27 mouse cellular contexts compared by ENCODE assay signal in genomic region chr10:53685806-53686205, GRCm38 (mm10). TPM values are rescaled to one million over a fixed set of nuclear protein-coding genes. Genes with fewer than 3 reads are reported as not detected.
DNase-seq lines count a peak whose midpoint lies in the region; ATAC-seq and TF ChIP-seq lines count a peak whose summit lies in the region.
"Had no signal": no experiment of that assay in that cellular context is flagged by ENCODE, and none has a peak within 500 bp of the region (broad histone marks: within the 10 kb centered on the region; RNA-seq: fewer than 3 reads in every experiment).

No protein-coding gene starts in this region.

- WGBS in kidney, embryonic 16.5 days: 49% methylated on average over 3 of the region's 3 CpGs
- 45% methylated on average over 3 of the region's 3 CpGs for WGBS in lung, embryonic 14.5 days

- no peaks in the 10 kb centered on the region for H3K9me3 ChIP-seq in kidney, embryonic 16.5 days (ENCODE audit: low read length)
- H3K9me3 ChIP-seq in lung, embryonic 14.5 days (ENCODE audit: low read depth, low read length): no peaks in the 10 kb centered on the region
- H3K9me3 ChIP-seq: embryonic facial prominence, embryonic 13.5 days; forebrain, embryonic 10.5 days; forebrain, embryonic 15.5 days; G1E; heart, embryonic 13.5 days; midbrain, embryonic 15.5 days; neural tube, embryonic 13.5 days had no signal

- no peak overlapping the region for H3K4me3 ChIP-seq in kidney, embryonic 16.5 days (ENCODE audit: low read length)
- H3K4me3 ChIP-seq in lung, embryonic 14.5 days (ENCODE audit: low read depth, low read length): no peak overlapping the region
- H3K4me3 ChIP-seq: embryonic facial prominence, embryonic 13.5 days; forebrain, embryonic 10.5 days; forebrain, embryonic 15.5 days; heart, embryonic 13.5 days; layer of hippocampus, adult 2 months; midbrain, embryonic 15.5 days; neural tube, embryonic 13.5 days had no signal

- DNase-seq in kidney, adult 8-10 months: peak; percentile 4 to 26
- peak; percentile 7 for DNase-seq in lung, embryonic 14.5 days
- no peak for DNase-seq in lung, postnatal 4 days
- DNase-seq in lung, postnatal 14 days: peak; percentile 15
- DNase-seq in neural tube, embryonic 10.5 days (ENCODE audit: extremely low spot score, low spot score): no peak
- DNase-seq in cerebellum, adult 18-20 months: no peak
- DNase-seq: adrenal gland, adult 8-10 months; cerebellum, adult 9-11 months; heart, postnatal 10 days; left cerebral cortex, postnatal 4 days; right cerebral cortex, postnatal 4 days; thymus, adult 18-20 months; thymus, postnatal 25 days had no signal

- no peaks in the 10 kb centered on the region for H3K4me1 ChIP-seq in kidney, embryonic 16.5 days (ENCODE audit: insufficient read depth, low read length)
- no peaks in the 10 kb centered on the region for H3K4me1 ChIP-seq in lung, embryonic 14.5 days (ENCODE audit: insufficient read depth)
- H3K4me1 ChIP-seq: embryonic facial prominence, embryonic 13.5 days; forebrain, embryonic 10.5 days; forebrain, embryonic 15.5 days; midbrain, embryonic 15.5 days had no signal

- no peak for TF ChIP-seq CTCF in lung, embryonic 14.5 days (IDR thresholded peaks at IDR 0.05; ENCODE audit: low read depth)

- no peak overlapping the region for H3K9ac ChIP-seq in kidney, embryonic 16.5 days (replicated peaks; ENCODE audit: low read length)
- H3K9ac ChIP-seq in lung, embryonic 14.5 days: no peak overlapping the region
- H3K9ac ChIP-seq: embryonic facial prominence, embryonic 13.5 days; forebrain, embryonic 15.5 days; heart, embryonic 13.5 days; hindbrain, embryonic 14.5 days; liver, embryonic 14.5 days; midbrain, embryonic 15.5 days; neural tube, embryonic 13.5 days had no signal

- no peak overlapping the region for H3K27ac ChIP-seq in kidney, embryonic 16.5 days (ENCODE audit: low read length)
- no peak overlapping the region for H3K27ac ChIP-seq in lung, embryonic 14.5 days (ENCODE audit: low read depth)
- H3K27ac ChIP-seq: embryonic facial prominence, embryonic 13.5 days; forebrain, embryonic 10.5 days; forebrain, embryonic 15.5 days; heart, embryonic 13.5 days; hindbrain, embryonic 14.5 days; layer of hippocampus, adult 2 months; liver, embryonic 14.5 days; macrophage; midbrain, embryonic 15.5 days; neural tube, embryonic 13.5 days; stomach, postnatal 0 days had no signal

- H3K4me2 ChIP-seq in kidney, embryonic 16.5 days (replicated peaks; ENCODE audit: low read depth, low read length): no peak overlapping the region
- H3K4me2 ChIP-seq in lung, embryonic 14.5 days: no peak overlapping the region
- H3K4me2 ChIP-seq: embryonic facial prominence, embryonic 13.5 days; forebrain, embryonic 15.5 days; heart, embryonic 13.5 days; hindbrain, embryonic 14.5 days; midbrain, embryonic 15.5 days; neural tube, embryonic 13.5 days had no signal

- ATAC-seq in kidney, embryonic 16.5 days (ENCODE audit: low FRiP score, low TSS enrichment): no peak
- ATAC-seq in lung, embryonic 14.5 days (ENCODE audit: insufficient read depth): no peak
- ATAC-seq: forebrain, embryonic 15.5 days; intestine, postnatal 0 days; midbrain, embryonic 15.5 days had no signal

- H3K27me3 ChIP-seq in kidney, embryonic 16.5 days (ENCODE audit: insufficient read depth, low read length): no peaks in the 10 kb centered on the region
- no peaks in the 10 kb centered on the region for H3K27me3 ChIP-seq in lung, embryonic 14.5 days (ENCODE audit: insufficient read depth, low read length)
- H3K27me3 ChIP-seq: embryonic facial prominence, embryonic 13.5 days; forebrain, embryonic 15.5 days; heart, embryonic 13.5 days; midbrain, embryonic 15.5 days; neural tube, embryonic 13.5 days had no signal

- no peaks in the 10 kb centered on the region for H3K36me3 ChIP-seq in kidney, embryonic 16.5 days (ENCODE audit: insufficient read depth, low read length)
- H3K36me3 ChIP-seq in lung, embryonic 14.5 days (ENCODE audit: insufficient read depth): no peaks in the 10 kb centered on the region
- H3K36me3 ChIP-seq: embryonic facial prominence, embryonic 13.5 days; forebrain, embryonic 10.5 days; forebrain, embryonic 15.5 days; G1E; heart, embryonic 13.5 days; midbrain, embryonic 15.5 days had no signal

RNA-seq across cellular contexts. Expression of gene Mcm9, which starts 55.6 kb away (rescaled TPM):
- 9.6 and 11.6 TPM in 2 replicates for polyA plus RNA-seq in kidney, embryonic 16.5 days (2015; fragmentation: Nextera tagmentation; extraction: Ambion mirVana)
- polyA plus RNA-seq in lung, embryonic 14.5 days (2014; fragmentation: Nextera tagmentation; extraction: Ambion mirVana): 13.5 and 15.7 TPM in 2 replicates

Comparison
In these comparisons a context has a peak if more than half of its experiments do, and no peak if none do; other contexts are left out.
1. DNase-seq: peak in kidney, adult 8-10 months (2 of 2), lung, embryonic 14.5 days (single experiment) and lung, postnatal 14 days (single experiment); none in lung, postnatal 4 days (0 of 2), neural tube, embryonic 10.5 days (single experiment) and cerebellum, adult 18-20 months (0 of 2).